Mouse (Mus musculus): ENCODE results near the gene Tpbgl. TPM values are rescaled to one million over a fixed set of nuclear protein-coding genes. Genes with fewer than 3 reads are reported as not detected.
A peak's percentile ranks its signal among the peaks of the same experiment; 100 is the strongest.

Tpbgl gene
- 2.0 and 2.5 TPM in 2 replicates for polyA plus RNA-seq (2014; fragmentation: Nextera tagmentation; extraction: Ambion mirVana)

DNA sequence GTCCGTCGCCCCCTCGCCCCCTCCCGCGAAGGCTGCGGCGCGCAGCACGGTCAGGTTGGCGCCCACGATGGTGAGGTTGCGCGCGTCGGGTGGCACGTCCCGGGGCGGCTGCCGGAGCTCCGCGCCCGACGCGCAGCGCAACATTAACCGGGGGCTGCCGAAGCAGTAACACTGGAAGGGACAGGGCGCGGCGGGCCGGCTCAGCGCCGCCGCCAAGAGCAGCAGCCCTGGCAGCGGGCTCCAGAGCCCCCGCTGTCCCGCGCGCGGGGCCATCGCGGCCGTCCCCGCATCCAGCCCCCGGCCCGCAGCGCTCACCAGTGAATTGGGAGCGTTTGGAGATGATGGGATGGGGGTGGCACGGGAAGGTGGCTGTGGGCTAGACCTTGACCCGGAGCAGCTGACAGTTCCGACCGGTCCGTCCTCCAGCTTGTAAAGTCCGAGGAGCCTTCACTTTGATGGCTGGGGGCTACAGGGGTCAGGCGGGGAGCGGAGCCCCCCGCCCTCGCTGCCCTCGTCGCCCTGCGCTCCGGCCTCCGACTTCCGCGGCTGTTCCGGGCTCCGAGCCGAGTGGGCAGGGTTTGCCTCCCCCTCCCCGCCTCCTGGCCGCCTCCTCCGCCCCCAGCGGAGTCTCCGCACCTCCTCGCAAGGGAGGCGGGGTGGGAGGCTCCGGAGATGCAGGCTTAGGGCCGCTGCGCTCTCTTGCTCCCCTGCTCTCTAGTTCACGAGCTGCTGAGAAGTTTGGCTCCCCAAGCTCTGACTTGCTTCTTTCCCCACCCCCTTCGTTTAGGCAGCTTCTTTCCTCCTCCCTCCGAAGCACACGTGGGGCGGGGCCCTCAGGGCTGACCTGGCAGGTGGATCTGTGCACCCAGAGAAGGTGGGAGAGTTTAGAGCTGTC, at the start of gene Tpbgl:
Tpbgl (minus strand) TSS at position 728 of the 895 bp plus-strand sequence.
- under 1% methylated on average over 25 of the region's 83 CpGs for WGBS
- H3K4me3 ChIP-seq (ENCODE audit: low read depth, low read length): peak within 1 kb of the TSS; percentile 53
- H3K36me3 ChIP-seq (ENCODE audit: control insufficient read depth, insufficient read depth, low read length): no peaks in the 10 kb centered on the region
- peak within 1 kb of the TSS; percentile 54 for H3K9ac ChIP-seq (ENCODE audit: low read depth, low read length)
- H3K27ac ChIP-seq (replicated peaks; ENCODE audit: low read depth, low read length): no peak within 1 kb of the TSS
- no peaks in the 10 kb centered on the region for H3K9me3 ChIP-seq (ENCODE audit: control insufficient read depth, low read length)
- 0 out of 2 replicates have a peak, but pooled peaks have one; percentile 23 for ATAC-seq (ENCODE audit: low read depth)
- H3K4me1 ChIP-seq (ENCODE audit: control insufficient read depth, insufficient read depth, low read length): peaks cover 13% of the 10 kb centered on the region
- H3K4me2 ChIP-seq (ENCODE audit: low read depth, low read length): peak within 1 kb of the TSS; percentile 97
- peak; percentile 69 for DNase-seq (ENCODE audit: low spot score)
- peaks cover 62% of the 10 kb centered on the region for H3K27me3 ChIP-seq (replicated peaks; ENCODE audit: control insufficient read depth, insufficient read depth, low read length)

DNA sequence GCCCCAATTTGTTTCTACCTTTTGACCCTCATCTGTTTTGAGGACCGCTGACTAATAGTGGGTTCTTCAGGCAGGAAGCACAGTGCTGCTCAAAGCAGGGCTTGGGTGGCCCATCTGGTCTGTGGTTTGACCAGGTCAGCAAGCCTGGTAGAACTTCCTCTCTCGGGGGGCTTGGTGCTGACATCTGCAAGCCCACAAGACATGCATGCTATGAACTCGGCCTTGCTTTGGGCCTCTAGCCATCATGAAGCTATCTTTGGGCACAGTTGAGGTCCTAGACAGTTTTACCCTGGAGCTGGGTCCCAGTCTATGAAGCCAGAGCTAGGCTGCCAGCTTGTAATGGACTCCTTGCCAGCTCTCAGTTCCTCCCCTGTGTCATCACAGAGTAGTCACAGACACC, 48.0 kb upstream of the Tpbgl start:
- H3K9me3 ChIP-seq (ENCODE audit: control insufficient read depth, low read length): no peaks in the 10 kb centered on the region
- 77% methylated on average over 3 of the region's 3 CpGs for WGBS
- no peak overlapping the region for H3K4me2 ChIP-seq (ENCODE audit: low read depth, low read length)
- DNase-seq (ENCODE audit: low spot score) (peak; percentile 16), ATAC-seq (ENCODE audit: low read depth) (no peak)
- H3K36me3 ChIP-seq (ENCODE audit: control insufficient read depth, insufficient read depth, low read length): no peaks in the 10 kb centered on the region
- H3K27ac ChIP-seq (replicated peaks; ENCODE audit: low read depth, low read length): no peak overlapping the region
- H3K4me1 ChIP-seq (ENCODE audit: control insufficient read depth, insufficient read depth, low read length): no peaks in the 10 kb centered on the region
- H3K27me3 ChIP-seq (replicated peaks; ENCODE audit: control insufficient read depth, insufficient read depth, low read length): no peaks in the 10 kb centered on the region
- H3K9ac ChIP-seq (ENCODE audit: low read depth, low read length): no peak overlapping the region
- no peak overlapping the region for H3K4me3 ChIP-seq (ENCODE audit: low read depth, low read length)

DNA sequence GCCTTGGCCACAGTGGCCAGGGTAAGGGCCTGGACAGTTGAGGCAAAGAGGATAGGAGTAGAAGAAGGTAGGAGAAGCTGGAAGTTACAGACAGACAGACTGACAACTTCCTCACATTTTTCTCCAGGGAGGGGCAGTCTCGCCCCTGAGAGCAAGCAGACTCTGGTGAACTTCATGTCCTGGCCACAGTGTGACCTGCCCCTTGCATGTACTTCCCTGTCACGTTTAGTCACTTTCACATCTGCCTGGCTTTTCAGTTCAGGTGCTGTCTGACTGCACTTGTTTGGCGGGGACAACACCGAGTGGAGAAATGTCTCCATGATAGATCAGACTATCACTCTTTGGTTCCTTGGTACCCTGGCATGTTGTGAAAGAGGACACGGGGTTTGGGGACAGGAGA, 47.3 kb upstream of the Tpbgl start:
- no peak for DNase-seq (ENCODE audit: low spot score)
- Histone ChIP-seq H3K4me1 (ENCODE audit: control insufficient read depth, insufficient read depth, low read length) (no peaks in the 10 kb centered on the region), H3K27me3 (replicated peaks; ENCODE audit: control insufficient read depth, insufficient read depth, low read length) (no peaks in the 10 kb centered on the region), H3K27ac (replicated peaks; ENCODE audit: low read depth, low read length) (no peak overlapping the region), H3K9ac (ENCODE audit: low read depth, low read length) (no peak overlapping the region), H3K4me3 (ENCODE audit: low read depth, low read length) (no peak overlapping the region), H3K4me2 (ENCODE audit: low read depth, low read length) (no peak overlapping the region), H3K36me3 (ENCODE audit: control insufficient read depth, insufficient read depth, low read length) (no peaks in the 10 kb centered on the region), H3K9me3 (ENCODE audit: control insufficient read depth, low read length) (no peaks in the 10 kb centered on the region)
- 83% methylated on average over 5 of the region's 5 CpGs for WGBS
- no peak for ATAC-seq (ENCODE audit: low read depth)

DNA sequence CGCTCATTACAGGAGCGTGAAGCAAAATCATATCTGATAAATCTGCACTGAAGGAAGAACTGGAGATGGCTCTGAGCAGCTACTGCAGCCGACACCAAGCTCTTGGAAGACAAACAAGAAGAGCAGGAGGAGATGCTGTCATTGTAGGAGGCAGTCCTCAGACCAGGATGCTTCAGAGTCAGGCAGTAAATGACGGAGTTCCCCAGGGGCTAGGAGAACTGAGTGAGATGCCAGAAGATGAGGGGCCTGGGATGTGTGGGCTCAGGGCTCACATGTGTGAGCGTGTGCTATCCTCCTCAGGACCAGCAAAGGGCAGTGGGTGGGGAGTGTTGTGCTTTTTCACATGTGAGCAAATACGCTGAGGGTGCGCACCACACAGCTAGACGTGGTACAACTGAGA, 46.3 kb upstream of the Tpbgl start:
- Histone ChIP-seq H3K27ac (replicated peaks; ENCODE audit: low read depth, low read length) (no peak overlapping the region), H3K9me3 (ENCODE audit: control insufficient read depth, low read length) (no peaks in the 10 kb centered on the region), H3K4me2 (ENCODE audit: low read depth, low read length) (no peak overlapping the region), H3K27me3 (replicated peaks; ENCODE audit: control insufficient read depth, insufficient read depth, low read length) (no peaks in the 10 kb centered on the region), H3K4me1 (ENCODE audit: control insufficient read depth, insufficient read depth, low read length) (no peaks in the 10 kb centered on the region), H3K36me3 (ENCODE audit: control insufficient read depth, insufficient read depth, low read length) (no peaks in the 10 kb centered on the region), H3K9ac (ENCODE audit: low read depth, low read length) (no peak overlapping the region), H3K4me3 (ENCODE audit: low read depth, low read length) (no peak overlapping the region)
- WGBS: 73% methylated on average over 8 of the region's 8 CpGs
- ATAC-seq (ENCODE audit: low read depth) (no peak), DNase-seq (ENCODE audit: low spot score) (no peak)

DNA sequence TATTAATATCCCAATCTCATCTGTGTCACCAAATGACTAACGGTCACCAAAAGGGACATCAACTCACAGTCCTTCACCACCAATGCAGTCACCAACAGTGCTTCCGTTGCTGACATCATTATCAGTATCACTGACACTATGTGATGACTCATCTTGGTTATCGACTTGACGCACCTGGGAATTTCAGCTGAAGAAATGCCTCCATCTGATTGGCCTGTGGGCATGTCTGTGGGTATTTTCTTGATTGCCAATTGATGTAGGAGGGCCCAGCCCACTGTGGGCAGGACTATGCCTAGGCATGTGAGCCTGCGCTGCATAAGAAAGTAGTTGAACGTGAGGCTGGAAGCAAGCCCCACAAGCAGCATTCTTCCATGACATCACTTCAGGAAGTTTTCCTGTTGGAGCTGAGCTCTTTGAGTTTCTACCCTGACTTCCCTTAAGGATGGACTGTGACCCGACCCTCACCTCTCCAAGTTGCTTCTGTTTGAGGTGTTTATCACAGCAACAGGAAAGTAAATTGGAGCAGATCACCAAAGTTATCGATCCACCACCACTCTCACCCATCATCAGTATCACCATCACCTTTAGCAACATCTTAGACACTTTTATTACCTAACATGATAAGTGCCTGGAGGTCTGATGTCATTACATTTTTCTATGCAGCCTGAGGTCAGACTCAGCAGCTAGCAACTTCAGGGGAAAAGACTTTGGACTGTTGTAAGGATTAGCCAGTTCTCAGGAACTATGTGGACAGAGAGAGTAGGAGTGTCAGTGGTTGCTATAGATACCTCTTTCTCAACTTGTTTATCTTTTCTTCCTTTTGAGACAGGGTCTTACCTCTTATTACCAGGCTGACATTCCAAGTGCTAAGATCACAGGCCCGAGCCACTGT, 44.9 kb upstream of the Tpbgl start:
- H3K27me3 ChIP-seq (replicated peaks; ENCODE audit: control insufficient read depth, insufficient read depth, low read length): no peaks in the 10 kb centered on the region
- no peak for ATAC-seq (ENCODE audit: low read depth)
- H3K4me2 ChIP-seq (ENCODE audit: low read depth, low read length): no peak overlapping the region
- H3K36me3 ChIP-seq (ENCODE audit: control insufficient read depth, insufficient read depth, low read length): no peaks in the 10 kb centered on the region
- H3K9me3 ChIP-seq (ENCODE audit: control insufficient read depth, low read length): no peaks in the 10 kb centered on the region
- H3K9ac ChIP-seq (ENCODE audit: low read depth, low read length): no peak overlapping the region
- no peaks in the 10 kb centered on the region for H3K4me1 ChIP-seq (ENCODE audit: control insufficient read depth, insufficient read depth, low read length)
- H3K27ac ChIP-seq (replicated peaks; ENCODE audit: low read depth, low read length): no peak overlapping the region
- no peak for DNase-seq (ENCODE audit: low spot score)
- 85% methylated on average over 9 of the region's 9 CpGs for whole genome bisulfite sequencing
- H3K4me3 ChIP-seq (ENCODE audit: low read depth, low read length): no peak overlapping the region

DNA sequence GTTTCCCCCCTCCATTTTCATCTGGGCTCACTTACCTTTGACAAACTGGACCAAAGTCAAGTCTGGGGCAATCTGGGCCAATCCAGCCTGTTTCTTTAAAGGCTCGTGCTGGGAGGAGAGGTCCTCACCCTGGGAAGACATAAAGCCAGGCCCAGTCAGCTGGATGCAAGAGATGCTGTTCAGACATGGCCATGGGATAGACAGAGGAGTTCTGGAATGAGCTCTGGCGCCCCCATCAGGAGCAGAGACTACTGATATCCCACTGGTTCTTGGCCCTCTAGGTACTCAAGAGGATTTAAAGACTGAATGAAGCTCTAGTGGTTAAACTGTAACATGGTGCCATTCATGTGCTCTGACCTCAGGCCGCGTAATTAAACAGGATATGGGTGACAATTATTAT, 44.0 kb upstream of the Tpbgl start:
- no peak overlapping the region for H3K4me3 ChIP-seq (ENCODE audit: low read depth, low read length)
- ATAC-seq (ENCODE audit: low read depth) (no peak), DNase-seq (ENCODE audit: low spot score) (no peak)
- no peaks in the 10 kb centered on the region for H3K36me3 ChIP-seq (ENCODE audit: control insufficient read depth, insufficient read depth, low read length)
- H3K9me3 ChIP-seq (ENCODE audit: control insufficient read depth, low read length): no peaks in the 10 kb centered on the region
- H3K4me1 ChIP-seq (ENCODE audit: control insufficient read depth, insufficient read depth, low read length): no peaks in the 10 kb centered on the region
- H3K27me3 ChIP-seq (replicated peaks; ENCODE audit: control insufficient read depth, insufficient read depth, low read length): no peaks in the 10 kb centered on the region
- H3K4me2 ChIP-seq (ENCODE audit: low read depth, low read length): no peak overlapping the region
- no peak overlapping the region for H3K9ac ChIP-seq (ENCODE audit: low read depth, low read length)
- no peak overlapping the region for H3K27ac ChIP-seq (replicated peaks; ENCODE audit: low read depth, low read length)
- WGBS: 67% methylated on average over 4 of the region's 4 CpGs

DNA sequence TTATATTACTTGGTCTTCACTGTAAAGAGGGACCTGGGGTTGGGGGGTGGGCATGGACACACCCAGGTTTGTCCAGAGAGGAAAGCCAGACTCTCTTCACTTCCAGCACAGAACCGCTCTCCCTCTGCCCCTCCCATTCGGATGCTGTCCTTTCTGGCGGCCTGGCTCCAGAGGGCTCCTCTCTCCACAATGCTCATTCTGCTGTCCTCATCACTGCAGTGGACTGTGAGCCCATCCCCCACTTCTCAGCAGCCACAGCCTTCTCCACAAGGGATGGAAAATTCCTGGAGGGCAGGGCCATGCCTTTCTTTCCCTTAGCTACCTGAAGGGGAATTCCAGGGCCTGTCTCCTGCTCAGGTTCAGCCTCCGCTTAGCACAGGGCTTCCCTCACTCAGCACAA, 41.9 kb upstream of the Tpbgl start:
- WGBS: 23% methylated on average over 4 of the region's 4 CpGs
- H3K9me3 ChIP-seq (ENCODE audit: control insufficient read depth, low read length): no peaks in the 10 kb centered on the region
- ATAC-seq (ENCODE audit: low read depth): no peak
- DNase-seq (ENCODE audit: low spot score): peak; percentile 13
- no peaks in the 10 kb centered on the region for H3K4me1 ChIP-seq (ENCODE audit: control insufficient read depth, insufficient read depth, low read length)
- H3K4me3 ChIP-seq (ENCODE audit: low read depth, low read length): no peak overlapping the region
- H3K9ac ChIP-seq (ENCODE audit: low read depth, low read length): no peak overlapping the region
- no peak overlapping the region for H3K27ac ChIP-seq (replicated peaks; ENCODE audit: low read depth, low read length)
- no peaks in the 10 kb centered on the region for H3K27me3 ChIP-seq (replicated peaks; ENCODE audit: control insufficient read depth, insufficient read depth, low read length)
- H3K4me2 ChIP-seq (ENCODE audit: low read depth, low read length): no peak overlapping the region
- H3K36me3 ChIP-seq (ENCODE audit: control insufficient read depth, insufficient read depth, low read length): no peaks in the 10 kb centered on the region

DNA sequence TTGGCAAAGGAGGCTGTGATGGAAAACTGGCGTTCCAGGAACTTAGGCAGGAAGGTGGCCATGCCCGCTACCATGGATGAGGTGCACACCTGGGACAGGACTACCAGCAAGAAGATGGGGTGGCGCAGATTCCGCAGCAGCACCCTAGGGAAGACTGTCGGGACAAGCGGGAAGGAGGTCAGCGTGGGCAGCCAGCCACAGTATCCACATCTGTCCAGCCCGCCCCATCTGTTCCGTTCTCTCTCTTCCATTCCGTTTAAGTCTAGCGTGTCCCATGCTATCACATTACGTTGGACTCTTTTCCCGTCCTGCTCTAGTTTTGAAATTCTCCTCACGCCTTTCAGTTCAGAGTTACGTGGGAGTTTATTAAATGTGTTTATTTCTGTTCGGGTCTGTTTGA, 40.2 kb upstream of the Tpbgl start:
- peak; percentile 26 for DNase-seq (ENCODE audit: low spot score)
- ATAC-seq (ENCODE audit: low read depth): no peak

More for the DNA sequence above, 40.2 kb upstream of the Tpbgl start:
- 76% methylated on average over 16 of the region's 16 CpGs for WGBS
- Histone ChIP-seq H3K4me2 (ENCODE audit: low read depth, low read length) (no peak overlapping the region), H3K36me3 (ENCODE audit: control insufficient read depth, insufficient read depth, low read length) (no peaks in the 10 kb centered on the region), H3K27ac (replicated peaks; ENCODE audit: low read depth, low read length) (no peak overlapping the region), H3K9ac (ENCODE audit: low read depth, low read length) (no peak overlapping the region), H3K27me3 (replicated peaks; ENCODE audit: control insufficient read depth, insufficient read depth, low read length) (no peaks in the 10 kb centered on the region), H3K9me3 (ENCODE audit: control insufficient read depth, low read length) (no peaks in the 10 kb centered on the region), H3K4me1 (ENCODE audit: control insufficient read depth, insufficient read depth, low read length) (no peaks in the 10 kb centered on the region), H3K4me3 (ENCODE audit: low read depth, low read length) (no peak overlapping the region)
